Mouse (Mus musculus) right cerebral cortex, adult 2 months (tissue): Measurements from ENCODE around the gene Gjb4.

ENCODE experiments used
- DNase-seq, 2 experiments: peaks; one replicate each; pipeline ENCODE4 v3.0.0; 2021 to 2022; ENCODE audit warnings: low spot score in 2 of 2

The Gjb4 gene

DNA sequence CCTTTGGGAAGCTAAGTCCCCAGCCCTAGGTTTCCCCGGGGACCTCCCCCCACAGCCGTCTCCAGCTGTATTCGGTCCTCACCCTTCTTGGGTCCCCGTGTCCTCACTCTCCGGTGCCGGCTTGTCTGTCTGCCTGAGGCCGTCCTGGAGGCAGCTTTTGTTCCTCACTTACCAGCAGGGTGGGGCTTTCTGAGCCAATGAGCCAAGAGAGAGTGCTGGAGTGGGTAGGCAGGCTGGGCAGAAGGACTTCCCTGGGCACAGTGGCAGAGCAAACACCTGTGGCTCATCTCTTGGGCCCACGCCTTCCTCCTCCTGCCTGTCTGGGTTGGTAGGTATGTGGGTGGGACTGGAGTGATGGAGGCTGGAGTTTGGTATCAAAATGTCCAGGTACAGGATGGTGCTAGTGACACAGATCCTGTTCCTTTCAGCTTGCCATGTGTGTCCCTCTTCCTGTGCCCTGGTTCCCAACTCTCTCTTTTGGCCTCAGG is at the start of gene Gjb4:
Gene Gjb4, minus strand, starts transcription at position 131 of the 488 bp plus-strand sequence.
- DNase-seq, result no peak

DNA sequence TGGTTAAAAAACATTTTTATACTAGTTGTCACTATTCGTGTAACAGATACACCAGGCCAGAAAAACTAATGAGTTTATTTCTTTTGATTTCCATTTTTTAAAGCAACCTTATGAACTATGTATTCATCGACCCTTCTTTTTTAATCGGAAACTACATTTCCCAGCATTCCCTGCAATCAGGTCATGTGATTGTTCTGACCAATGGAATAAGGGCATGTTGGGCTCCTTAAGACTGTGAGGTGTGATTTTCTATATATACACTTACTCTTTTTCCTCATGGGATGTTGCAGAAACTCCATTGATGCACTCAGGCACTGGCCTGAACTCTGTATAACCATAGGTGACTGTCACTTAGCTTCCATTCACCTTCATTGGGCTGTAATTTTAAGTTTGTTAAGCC is 48.7 kb upstream of the Gjb4 start:
- DNase-seq, result no peak

DNA sequence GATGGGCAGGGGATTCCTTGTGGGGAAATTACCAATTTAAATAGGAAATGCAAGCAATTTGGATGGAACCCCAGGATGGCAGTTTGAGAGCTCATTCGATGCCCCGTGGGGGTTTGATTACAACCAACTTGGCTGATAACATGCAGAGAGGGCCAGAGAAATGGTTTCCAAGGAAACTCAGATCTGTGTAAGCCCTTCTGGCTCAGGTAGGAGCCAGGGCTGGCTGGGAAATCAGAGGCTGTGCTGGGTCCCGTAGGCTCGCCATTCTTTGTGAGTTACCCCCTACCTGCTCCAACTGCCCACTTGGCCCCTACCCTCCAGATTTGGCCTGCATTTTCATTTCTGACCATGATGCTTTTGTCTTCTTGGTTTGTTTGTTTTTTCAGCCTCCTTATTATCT is 48.3 kb upstream of the Gjb4 start:
- no peak for DNase-seq

DNA sequence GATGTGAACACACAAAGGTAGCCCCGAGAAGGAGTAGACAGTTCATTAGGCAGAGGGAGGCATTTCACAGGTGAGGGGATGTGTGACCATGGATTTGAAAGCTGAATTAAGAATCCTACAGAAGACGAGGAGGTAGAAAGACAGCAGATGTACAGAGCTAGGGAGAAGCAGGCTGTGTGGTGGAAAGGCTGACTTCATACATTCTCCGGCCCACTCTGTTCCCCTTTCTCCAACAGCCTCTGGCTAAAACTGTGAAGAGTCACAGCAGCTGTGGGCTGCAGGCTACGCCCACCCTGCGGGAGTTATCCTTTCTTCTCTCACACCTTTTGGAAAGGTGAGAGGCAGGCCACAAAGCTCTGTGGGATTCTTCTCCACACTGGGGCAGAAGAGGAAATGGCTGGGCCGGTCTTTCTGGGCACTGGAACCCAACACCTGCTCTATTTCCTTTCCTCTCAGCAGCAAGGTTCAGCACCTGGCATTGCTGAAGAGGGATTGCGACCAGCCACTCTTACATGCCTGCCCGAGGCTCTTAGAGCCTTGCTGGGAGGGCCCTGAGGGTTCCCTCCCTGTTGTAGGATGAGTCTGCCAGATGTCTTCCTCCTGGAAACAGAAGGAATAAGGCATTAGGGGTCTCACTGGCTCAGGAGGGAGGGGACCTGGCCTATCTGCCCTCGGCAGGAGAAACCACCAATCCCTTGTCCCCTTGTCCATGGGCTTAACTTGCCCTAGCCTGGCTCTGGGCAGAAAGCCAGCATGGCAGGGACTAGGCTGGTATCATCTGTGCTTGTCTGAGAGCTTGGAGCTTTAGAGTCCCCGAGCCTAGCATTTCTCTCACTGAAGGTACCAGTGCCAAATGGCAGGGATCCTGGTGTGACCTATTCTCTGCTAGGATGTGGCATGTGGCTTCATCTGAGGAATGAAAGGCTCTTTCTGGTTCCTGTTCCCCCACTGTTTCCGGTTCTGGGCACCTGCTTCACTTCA is 46.6 kb upstream of the Gjb4 start:
- peak; percentile 16 to 22 for DNase-seq

DNA sequence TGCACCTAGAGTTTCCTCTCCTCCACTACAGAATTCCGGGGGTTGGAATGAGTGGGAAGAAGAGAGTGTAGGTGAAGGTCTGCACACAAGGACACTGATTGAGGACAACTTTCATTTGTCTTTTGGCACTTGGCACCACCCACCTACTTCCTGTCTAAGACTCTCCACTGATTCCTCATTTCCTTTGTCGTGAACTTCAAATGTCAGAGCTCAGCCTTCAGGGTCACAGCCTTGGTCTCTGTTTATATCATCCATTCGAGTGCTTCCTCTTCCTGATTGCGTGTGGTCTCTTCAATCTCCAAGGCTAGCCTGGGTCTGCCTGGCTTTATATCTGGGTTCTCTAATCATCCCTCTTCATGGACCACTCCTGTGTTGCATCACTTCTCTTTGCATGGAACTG is 41.7 kb upstream of the Gjb4 start:
- DNase-seq, result no peak

DNA sequence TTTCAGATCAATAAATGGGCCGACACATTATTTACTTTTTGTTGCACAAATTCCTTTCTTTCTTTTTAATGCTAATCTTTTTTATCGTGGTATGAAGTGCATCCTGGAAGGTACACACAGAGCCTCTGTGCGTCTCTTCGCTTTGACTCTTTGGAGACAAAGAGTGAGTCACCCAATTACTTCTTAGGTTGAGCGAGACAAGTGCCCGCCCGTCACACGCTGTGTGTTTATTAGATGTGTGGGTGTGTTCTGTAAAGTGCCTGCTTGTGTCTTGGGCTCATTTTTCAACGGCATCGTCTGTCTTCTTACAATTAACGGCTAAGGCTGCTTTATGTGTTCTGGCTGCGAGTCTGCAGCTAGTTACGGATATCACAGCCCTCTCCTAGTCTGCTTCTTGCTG is 35.8 kb upstream of the Gjb4 start:
- peak; percentile 39 to 43 for DNase-seq

DNA sequence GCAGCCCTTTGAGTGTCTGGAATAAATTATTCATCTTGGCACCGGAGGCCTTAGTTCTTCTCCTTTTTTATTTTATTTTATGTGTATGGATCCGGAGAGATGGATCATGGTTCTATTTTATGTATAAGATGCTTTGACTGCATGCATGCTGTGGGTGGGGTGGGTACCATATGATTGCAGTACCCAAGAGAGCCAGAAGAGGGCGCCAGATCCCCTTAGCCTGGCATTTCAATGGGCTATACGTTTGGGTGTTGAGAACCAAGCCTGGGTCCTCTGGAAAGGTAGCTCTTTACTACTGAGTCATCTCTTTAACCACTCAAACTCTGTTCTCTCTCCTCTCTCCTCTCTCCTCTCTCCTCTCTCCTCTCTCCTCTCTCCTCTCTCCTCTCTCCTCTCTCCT is 23.5 kb upstream of the Gjb4 start:
- no peak for DNase-seq

DNA sequence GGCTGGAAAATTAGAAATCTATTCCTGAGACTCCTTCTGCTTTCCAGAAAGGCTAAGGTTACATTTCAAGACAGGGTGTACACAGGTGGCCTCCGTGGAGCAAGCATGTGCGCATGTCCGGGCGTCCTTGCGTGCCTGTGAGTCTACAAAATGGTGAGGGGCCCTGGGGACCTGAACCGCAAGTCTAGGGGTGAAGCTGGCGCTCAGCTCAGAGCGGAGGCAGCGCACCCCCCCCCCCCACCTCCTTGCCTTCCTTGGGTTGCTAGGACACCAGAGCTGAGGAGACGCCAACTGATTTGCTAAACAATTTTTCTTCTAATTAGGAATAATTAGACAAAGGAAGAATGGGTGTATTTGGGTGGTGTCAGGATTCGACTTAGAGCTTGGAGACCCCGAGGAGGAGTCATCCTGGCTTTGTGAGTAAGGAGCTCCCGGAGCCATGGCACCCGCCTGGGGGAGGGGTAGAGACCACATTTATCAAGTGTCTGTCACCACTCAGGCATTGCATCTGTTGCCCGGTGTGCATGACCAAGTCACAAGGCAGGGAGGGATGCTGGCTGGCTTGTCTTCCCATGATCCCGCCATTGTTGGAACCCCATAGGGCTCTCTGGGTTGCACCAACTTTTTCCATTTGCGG is 21.8 kb upstream of the Gjb4 start:
- peak in 1 of 2 experiments; percentile 14 for DNase-seq

DNA sequence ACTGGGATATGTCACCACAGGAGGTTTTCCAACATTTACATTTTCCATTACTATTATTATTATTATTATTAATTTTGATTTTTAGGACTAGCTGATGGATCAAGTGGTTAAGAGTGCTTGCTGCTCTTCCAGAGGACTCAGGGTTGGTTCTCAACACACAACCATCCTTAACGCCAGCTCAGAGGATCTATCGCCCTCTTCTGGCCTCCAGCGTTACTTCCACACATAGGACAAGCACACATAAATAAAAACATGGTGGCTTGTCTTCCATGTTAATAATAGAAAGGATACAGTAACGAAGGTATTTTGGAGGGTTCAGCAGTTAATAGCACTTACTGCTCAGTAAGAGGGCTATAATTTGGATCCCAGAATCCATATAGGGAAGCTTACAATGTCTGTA is 20.8 kb upstream of the Gjb4 start:
- no peak for DNase-seq

DNA sequence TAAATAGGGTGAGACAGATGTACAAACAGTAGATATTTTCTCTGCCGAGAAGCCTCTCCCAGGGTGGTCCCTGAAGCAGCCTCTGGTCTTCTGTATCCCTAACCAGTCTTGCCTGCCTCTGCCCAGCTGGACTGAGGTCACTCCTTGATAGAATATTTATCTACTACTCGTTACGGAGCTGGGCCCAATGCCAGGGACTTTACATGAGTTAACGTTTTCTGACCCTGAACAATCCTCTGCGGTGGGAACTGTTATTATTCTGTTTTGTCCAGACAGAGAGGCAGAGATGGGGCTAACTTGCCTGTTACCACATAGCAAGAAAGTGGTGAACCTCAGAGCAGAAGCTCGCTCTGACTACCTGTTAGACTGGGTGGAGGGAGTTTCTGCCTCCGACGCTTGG is 19.6 kb upstream of the Gjb4 start:
- DNase-seq, result no peak

DNA sequence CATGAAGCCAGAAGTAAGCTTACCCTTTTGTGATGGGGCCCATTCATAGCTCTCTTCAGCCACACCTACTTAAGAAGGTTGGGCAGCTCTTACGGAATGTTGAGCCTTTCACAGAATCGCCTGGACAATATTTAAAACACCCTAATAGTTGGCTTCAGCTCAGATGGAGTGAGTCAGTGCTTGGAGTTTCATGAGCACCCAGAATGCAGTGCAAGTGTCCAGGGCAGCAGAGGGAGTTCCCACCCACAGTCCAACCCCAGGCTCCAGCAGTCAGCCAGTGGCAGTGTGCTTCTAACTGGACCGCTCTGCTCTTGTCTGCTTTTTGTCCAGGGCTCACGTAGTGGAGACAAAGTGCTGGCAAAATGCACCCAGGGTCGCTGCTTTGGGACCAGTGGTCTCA is 17.7 kb upstream of the Gjb4 start:
- no peak for DNase-seq

DNA sequence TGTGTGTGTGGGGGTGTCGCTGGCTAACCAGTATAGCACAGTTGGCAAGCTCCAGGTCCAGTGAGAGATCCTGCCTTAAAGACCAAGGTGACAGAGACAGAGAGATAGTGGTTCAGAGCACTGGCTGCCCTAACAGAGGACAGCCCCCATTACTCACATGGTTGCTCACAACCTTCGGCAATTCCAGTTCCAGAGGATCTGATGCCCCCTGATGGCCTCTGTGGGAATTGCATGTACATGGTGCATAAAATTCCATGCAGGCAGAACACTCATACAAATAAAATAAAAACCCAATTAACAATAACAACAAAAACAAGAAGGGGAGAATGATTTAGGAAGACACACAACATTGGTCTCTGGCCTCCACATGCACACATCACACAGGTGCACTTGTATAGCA is 16.6 kb upstream of the Gjb4 start:
- DNase-seq, result no peak

DNA sequence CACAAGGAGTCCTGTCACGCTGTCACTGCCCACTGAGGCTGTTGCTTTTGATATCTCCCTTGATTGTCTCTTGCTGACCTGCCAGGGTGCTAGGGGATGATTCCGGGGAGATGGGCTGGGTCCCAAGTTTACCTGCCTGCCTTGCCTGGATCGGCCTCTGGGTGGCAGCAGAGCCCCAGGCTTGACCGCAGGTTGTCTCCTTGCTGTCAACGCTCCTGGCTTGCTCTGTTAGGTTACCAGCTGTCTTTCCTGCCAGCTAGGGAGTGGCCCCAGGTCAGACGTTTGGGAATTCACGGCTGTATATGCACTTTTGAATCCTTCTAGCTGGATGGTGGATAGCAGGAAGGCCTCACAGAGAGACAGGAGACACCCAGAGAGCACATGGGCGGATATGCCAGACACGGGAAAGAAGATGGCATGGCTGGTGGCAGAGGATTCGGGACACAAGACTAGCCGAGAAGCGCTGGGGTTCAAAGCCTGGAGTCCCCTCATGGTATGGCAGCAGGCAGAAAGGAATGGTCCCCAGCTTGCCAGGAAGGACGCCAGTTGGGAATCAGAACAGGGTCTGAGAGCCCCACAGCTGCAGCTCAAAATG is 14.6 kb upstream of the Gjb4 start:
- DNase-seq, result peak; percentile 63 to 82

DNA sequence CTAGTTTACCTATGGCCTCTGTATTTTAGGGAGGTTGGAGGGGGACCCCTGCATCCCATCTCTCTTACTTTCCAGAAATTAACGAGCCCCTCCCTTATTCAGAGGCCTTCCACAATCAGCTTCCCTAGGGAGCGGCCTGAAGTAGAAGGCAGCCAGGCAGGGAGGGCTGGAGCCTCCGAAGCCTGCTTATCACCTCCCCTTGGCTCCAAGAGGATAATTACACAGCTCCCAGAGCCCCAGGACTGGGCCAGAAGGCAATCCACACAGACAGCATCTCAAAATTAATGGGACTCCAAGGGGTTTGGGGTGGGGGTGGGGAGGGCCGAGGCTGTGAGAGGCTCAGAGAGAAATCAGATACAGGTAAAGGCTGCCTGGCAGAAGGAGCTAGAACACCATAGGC is 12.0 kb upstream of the Gjb4 start:
- DNase-seq, result no peak

DNA sequence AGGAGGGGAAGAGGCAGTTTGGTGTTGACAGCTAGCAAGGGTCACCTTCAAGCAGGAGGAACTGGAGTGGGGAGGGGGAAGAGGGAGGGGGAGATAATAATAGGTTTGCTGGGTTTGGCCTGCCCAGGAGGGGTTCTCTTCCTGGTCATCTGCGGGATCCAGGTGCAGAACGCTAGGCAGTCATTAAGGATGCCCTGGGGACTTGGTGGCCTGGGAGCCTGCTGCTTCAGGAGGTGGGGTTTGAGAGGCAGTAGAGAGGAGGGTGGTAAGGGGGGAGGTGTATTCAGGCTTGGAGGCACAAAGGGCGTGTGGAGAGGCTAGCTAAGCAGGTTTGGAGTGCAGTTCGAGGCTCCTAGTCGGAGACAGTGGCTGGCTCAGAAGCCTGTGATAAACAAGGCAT is 11.6 kb upstream of the Gjb4 start:
- DNase-seq, result no peak

DNA sequence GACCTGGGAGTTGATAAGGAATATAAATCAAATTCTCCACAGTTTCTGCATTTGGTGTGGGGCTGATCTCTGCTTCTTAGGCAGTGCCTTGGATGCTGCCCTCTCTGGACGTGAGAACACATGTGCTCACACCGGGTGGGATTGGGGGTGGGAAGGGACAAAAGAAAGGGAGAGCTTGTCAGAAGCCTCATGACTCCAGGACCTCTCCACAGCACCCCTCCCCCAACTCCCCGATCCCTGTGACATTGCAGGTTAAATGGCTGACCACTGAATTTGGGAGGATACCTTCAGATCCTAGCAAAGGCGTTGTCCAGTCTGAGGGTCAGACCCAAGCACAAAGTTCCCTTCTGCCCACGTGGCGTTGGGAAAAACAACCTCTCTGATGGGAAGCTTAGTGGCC is 10.6 kb upstream of the Gjb4 start:
- no peak for DNase-seq

DNA sequence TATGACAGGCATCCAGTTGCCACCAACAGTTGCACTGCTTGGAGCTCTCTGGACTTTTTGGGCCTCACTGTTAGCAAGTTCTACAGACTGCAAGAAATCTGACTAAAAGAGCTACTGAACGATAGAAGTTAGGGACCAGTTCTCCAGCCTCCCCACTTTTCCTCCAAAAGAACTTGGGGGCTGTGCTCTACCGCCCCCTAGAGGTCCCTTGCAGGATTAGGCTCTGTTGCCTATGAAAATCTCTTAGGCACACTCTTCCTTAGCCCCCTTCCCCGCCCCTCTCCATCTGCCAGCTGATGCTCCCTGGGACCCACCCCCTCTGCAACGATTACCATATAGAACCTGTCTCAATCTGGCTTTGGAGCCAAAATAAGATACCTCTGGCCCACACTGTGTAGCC is 9.4 kb upstream of the Gjb4 start:
- DNase-seq, result no peak

DNA sequence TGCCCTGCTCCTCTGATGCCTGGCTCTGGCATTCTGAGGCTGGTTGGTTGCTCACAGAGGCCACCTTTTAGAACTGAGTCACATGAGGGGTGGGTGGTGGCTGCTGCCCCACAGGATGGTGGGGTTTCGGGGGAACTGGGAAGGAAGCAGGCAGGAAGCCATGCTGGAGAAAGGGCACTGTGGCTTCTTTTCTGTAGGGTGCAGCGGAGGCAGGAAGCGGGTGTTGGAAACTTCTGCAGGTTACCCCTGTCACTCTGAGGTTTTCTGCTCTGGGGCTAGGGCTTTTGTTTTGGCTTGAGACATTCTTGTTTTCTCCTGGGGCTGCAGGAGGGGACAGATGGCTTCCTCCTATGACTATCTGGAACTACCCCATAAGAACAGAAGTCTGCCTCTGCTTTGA is 8.6 kb upstream of the Gjb4 start:
- DNase-seq, result no peak

DNA sequence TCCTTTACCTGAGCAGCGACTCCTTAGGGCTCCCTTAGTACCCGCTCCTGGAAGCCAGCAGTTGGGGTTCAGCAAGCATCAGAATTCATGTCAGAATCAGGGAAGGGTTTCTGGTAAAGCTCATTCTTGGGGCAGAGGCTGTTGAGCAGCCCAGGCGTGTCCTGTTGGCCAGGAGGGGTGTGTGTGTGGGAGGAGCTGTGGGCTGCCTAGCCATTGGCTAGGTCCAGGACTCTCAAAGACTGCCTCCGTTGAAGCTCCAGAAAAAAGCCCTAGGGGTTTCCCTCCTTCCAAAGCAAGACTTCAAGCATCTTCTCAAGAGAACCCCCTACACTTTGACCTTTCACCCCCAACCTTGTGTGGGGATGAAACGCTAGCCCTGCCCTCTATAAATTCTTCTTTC is 4.1 kb upstream of the Gjb4 start, which contains the start of gene Gjb5:
Gene Gjb5, minus strand, starts transcription at position 164 of the 400 bp plus-strand sequence.
- no peak for DNase-seq

DNA sequence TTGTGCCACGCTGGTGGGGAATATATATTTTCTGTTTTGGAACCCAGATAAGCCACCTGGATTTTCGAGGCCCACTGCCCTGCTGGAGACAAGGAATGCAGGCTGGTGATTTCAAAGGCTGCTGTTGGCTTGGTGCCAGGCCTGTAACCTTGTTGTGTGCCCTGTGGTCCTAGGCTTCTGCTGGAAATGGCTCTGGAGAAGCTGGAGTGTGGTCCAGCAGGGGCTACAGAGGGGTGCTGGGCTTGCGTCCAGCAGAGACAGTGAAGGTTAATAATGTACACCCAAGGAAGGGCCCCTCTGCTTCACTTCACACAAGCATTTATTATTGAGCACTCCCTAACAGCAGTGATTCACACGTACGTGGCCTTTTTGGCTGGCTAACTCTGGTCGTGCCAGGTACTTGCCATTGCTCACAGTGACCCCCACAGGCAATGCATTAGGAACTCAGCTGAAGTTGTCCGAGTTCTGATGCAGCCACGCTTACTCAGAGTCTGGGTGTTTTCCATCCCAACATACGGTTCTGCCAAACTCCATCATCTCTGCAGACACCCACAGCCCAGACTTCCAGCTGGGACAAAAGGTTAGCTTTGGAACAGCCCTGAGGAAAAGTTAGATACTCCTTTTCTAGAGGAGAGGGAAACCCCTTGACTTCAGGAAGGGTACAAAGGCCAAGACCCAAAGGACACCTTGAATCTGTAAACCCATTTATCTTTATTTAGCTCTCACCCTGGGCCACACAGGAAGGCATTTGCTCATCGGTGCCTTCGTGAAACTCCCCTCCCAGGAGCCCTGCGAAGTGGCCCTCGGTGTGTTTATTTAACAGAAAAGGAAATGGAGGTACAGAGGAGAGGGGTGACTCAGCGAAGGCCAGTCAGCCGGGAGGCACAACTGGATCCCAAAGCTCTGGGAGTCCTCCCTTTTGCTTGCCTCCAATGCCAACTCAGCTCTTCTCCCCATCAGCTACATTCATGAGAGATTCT is 915 bp upstream of the Gjb4 start:
- no peak for DNase-seq

DNA sequence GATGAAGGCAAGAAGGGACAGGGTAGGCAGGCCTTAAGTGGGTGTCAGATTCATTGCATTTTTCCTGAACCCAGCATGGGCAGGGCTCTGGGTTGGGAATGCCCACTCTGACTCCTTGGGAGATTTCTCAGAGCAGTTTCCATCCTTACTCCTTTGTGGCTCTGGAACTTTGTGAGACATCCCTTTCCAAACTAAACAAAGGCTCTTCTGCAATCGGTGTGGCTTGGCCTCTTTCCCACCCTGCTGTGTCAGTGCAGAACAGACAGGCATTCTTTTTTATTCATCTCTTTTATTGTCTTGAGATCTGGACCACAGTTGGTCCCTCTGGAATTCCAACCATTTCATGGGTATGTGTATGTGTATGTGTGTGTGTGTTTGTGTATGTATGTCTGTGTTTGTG is 1.3 kb downstream of the Gjb4 start:
- DNase-seq, result no peak
